Mouse (Mus musculus) granulocyte monocyte progenitor cell, adult 5-6 weeks (primary cell): ENCODE results near the gene Rundc3b. TPM values are rescaled to one million over a fixed set of nuclear protein-coding genes. Genes with fewer than 3 reads are reported as not detected.
A peak's percentile ranks its signal among the peaks of the same experiment; 100 is the strongest.

Experiments
- ATAC-seq: replicated peaks from 2 replicates; pipeline ENCODE4 v1.8.0; 2016; ENCODE audit warnings: mild to moderate bottlenecking, moderate TSS enrichment, inconsistent platforms; ENCODE audit not compliant: poor library complexity, severe bottlenecking
- total RNA-seq, 2 experiments: library from RNA; stranded (forward) in 1 of 2; stranded (reverse) in 1 of 2; fragments of 200-712, 200-1000 nt in 1 of 2; fragments of >200 nt in 1 of 2; fragmentation: Nextera tagmentation in 1 of 2; gene quantifications; 2 replicates each; pipeline ENCODE4 v1.2.3; 2014 to 2017

Gene Rundc3b
- total RNA-seq, 2 experiments from 2014 or later = 0.19 to 0.98 TPM

GRCm38 (mm10) chr5:8489471-8490110 lies 133.2 kb downstream of the Rundc3b start:
- peak; percentile 84 for ATAC-seq

GRCm38 (mm10) chr5:8488701-8489297 lies 134.0 kb downstream of the Rundc3b start:
- no peak for ATAC-seq

DNA sequence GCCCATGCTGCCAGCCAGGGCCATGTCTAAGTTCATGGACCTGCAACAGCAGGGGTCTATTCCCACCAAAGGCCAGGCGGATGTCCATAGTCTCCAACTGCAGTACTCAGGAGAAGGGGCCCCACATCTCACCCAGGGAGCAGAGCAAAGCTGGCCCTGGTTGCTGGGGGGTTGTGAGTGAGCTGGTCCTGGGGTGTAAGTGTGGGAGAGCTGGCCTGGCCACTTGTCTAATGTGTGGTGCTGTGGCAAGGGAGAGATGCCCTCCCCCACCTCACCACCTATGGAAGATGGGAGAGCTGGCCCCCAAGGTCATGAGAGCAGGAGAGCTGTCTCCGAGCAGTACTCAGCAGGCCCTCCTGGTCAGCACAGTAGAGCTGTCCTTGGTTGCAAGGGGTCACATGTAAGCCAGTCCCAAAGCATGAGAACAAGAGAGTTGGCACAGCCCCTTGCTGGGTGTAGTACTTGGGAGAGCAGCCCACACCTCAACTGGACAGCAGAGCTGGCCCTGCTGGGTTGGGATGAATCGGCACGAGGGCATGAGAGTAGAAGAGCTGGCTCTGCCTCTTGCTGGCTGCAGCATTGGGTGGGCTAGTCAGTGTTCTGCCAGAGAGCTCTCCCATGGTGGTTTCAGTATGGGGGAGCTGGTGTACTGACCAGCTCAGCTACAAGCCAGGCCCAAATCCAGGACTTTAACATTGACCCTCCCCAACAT lies 134.6 kb downstream of the Rundc3b start:
- ATAC-seq = no peak

DNA sequence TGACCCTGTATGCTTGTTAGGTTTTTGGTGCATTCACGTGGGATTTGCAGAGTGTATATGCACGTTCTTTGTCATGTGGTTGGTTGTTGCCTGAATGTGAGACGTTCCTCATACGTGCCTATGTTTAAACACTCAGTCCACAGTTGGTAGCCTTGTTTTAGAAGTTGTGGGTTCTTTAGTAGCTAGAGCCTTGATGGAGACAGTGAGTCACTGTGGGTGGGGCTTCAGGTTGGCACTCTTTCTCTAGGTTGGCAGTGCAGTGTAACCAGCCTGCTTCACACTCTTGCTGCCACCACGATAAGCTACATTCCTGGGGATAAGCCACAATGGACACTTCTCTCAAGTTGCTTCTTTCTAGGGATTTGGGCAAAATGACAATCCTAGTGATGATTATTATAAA lies 166.2 kb downstream of the Rundc3b start:
- ATAC-seq = no peak

GRCm38 (mm10) chr5:8455565-8455964 lies 167.2 kb downstream of the Rundc3b start:
- no peak for ATAC-seq

Other genes starting within 250 kb of the Rundc3b start
- 36.1 and 51.2 TPM in 2 replicates for gene Dbf4, start 200.2 kb downstream of the Rundc3b start, total RNA-seq (2014; fragmentation: Nextera tagmentation)
- 78.3 and 91.5 TPM in 2 replicates for gene Dbf4, start 200.2 kb downstream of the Rundc3b start, total RNA-seq (2017)
- gene Slc25a40, start 200.1 kb downstream of the Rundc3b start, total RNA-seq (2014; fragmentation: Nextera tagmentation) = 16.3 and 31.2 TPM in 2 replicates
- gene Slc25a40, start 200.1 kb downstream of the Rundc3b start, total RNA-seq (2017) = 5.1 and 7.3 TPM in 2 replicates
- gene Abcb1a, start 37.1 kb upstream of the Rundc3b start, total RNA-seq (2014; fragmentation: Nextera tagmentation) = not detected in 2 replicates
- gene Abcb1a, start 37.1 kb upstream of the Rundc3b start, total RNA-seq (2017) = 0.04 and 0.10 TPM in 2 replicates
- 17.9 and 22.7 TPM in 2 replicates for gene Abcb1b, start 175.2 kb upstream of the Rundc3b start, total RNA-seq (2014; fragmentation: Nextera tagmentation)
- gene Abcb1b, start 175.2 kb upstream of the Rundc3b start, total RNA-seq (2017) = 29.6 and 35.2 TPM in 2 replicates